Mouse (Mus musculus): ENCODE results near the gene Whrn. TPM values are rescaled to one million over a fixed set of nuclear protein-coding genes. Genes with fewer than 3 reads are reported as not detected.

Whrn gene
- total and polyA plus RNA-seq, 2 experiments from 2014 or later, result 1.7 to 5.5 TPM

GRCm38 (mm10) chr4:63456547-63456946, 39.2 kb downstream of the Whrn start:
- no peak for DNase-seq (ENCODE audit: low spot score)
- H3K27ac ChIP-seq (ENCODE audit: low read depth), result no peak overlapping the region
- H3K9ac ChIP-seq (replicated peaks; ENCODE audit: low read depth, low read length), result no peak overlapping the region
- no peaks in the 10 kb centered on the region for H3K4me1 ChIP-seq (ENCODE audit: control insufficient read depth, insufficient read depth)
- TF ChIP-seq EP300 (IDR thresholded peaks at IDR 0.05; ENCODE audit: low read depth) (no peak), CTCF (IDR thresholded peaks at IDR 0.05; ENCODE audit: low read depth) (no peak)
- H3K27me3 ChIP-seq (ENCODE audit: control insufficient read depth, insufficient read depth, low read length), result no peaks in the 10 kb centered on the region
- WGBS, result 80% methylated on average over 5 of the region's 5 CpGs
- no peak for ATAC-seq (ENCODE audit: insufficient read depth, low read depth)
- no peak overlapping the region for H3K4me3 ChIP-seq (ENCODE audit: low read depth, low read length)
- H3K9me3 ChIP-seq (replicated peaks; ENCODE audit: control insufficient read depth, low read length), result no peaks in the 10 kb centered on the region
- H3K4me2 ChIP-seq (ENCODE audit: low read depth, low read length), result no peak overlapping the region
- no peaks in the 10 kb centered on the region for H3K36me3 ChIP-seq (replicated peaks; ENCODE audit: control insufficient read depth, insufficient read depth, low read length)

- Histone ChIP-seq H3K36me3 (replicated peaks; ENCODE audit: control insufficient read depth, insufficient read depth, low read length) (no peaks in the 10 kb centered on the region), H3K9me3 (replicated peaks; ENCODE audit: control insufficient read depth, low read length) (no peaks in the 10 kb centered on the region; the same call in 1 of the 2 replicates), H3K27ac (ENCODE audit: low read depth) (no peak overlapping the region), H3K4me1 (ENCODE audit: control insufficient read depth, insufficient read depth) (no peaks in the 10 kb centered on the region), H3K9ac (replicated peaks; ENCODE audit: low read depth, low read length) (no peak overlapping the region), H3K27me3 (ENCODE audit: control insufficient read depth, insufficient read depth, low read length) (no peaks in the 10 kb centered on the region), H3K4me2 (ENCODE audit: low read depth, low read length) (no peak overlapping the region), H3K4me3 (ENCODE audit: low read depth, low read length) (no peak overlapping the region)
- DNase-seq (ENCODE audit: low spot score) (no peak), ATAC-seq (ENCODE audit: insufficient read depth, low read depth) (0 out of 2 replicates have a peak, but pooled peaks have one; percentile 27)
- no peak for TF ChIP-seq EP300 (IDR thresholded peaks at IDR 0.05; ENCODE audit: low read depth)
- TF ChIP-seq CTCF (IDR thresholded peaks at IDR 0.05; ENCODE audit: low read depth), result no peak
- WGBS, result 77% methylated on average over 6 of the region's 6 CpGs
Measured at GRCm38 (mm10) chr4:63453939-63454513, 41.8 kb downstream of the Whrn start.

GRCm38 (mm10) chr4:63452555-63452954, 43.2 kb downstream of the Whrn start:
- DNase-seq (ENCODE audit: low spot score) (no peak), ATAC-seq (ENCODE audit: insufficient read depth, low read depth) (no peak)
- WGBS, result 71% methylated on average over 3 of the region's 3 CpGs
- Histone ChIP-seq H3K9ac (replicated peaks; ENCODE audit: low read depth, low read length) (no peak overlapping the region), H3K27me3 (ENCODE audit: control insufficient read depth, insufficient read depth, low read length) (no peaks in the 10 kb centered on the region), H3K9me3 (replicated peaks; ENCODE audit: control insufficient read depth, low read length) (no peaks in the 10 kb centered on the region; the same call in 1 of the 2 replicates), H3K4me1 (ENCODE audit: control insufficient read depth, insufficient read depth) (no peaks in the 10 kb centered on the region), H3K36me3 (replicated peaks; ENCODE audit: control insufficient read depth, insufficient read depth, low read length) (no peaks in the 10 kb centered on the region), H3K27ac (ENCODE audit: low read depth) (no peak overlapping the region), H3K4me2 (ENCODE audit: low read depth, low read length) (no peak overlapping the region), H3K4me3 (ENCODE audit: low read depth, low read length) (no peak overlapping the region)
- TF ChIP-seq EP300 (IDR thresholded peaks at IDR 0.05; ENCODE audit: low read depth), result no peak
- TF ChIP-seq CTCF (IDR thresholded peaks at IDR 0.05; ENCODE audit: low read depth), result no peak

- Histone ChIP-seq H3K36me3 (replicated peaks; ENCODE audit: control insufficient read depth, insufficient read depth, low read length) (no peaks in the 10 kb centered on the region), H3K4me3 (ENCODE audit: low read depth, low read length) (no peak overlapping the region), H3K9ac (replicated peaks; ENCODE audit: low read depth, low read length) (no peak overlapping the region), H3K27me3 (ENCODE audit: control insufficient read depth, insufficient read depth, low read length) (no peaks in the 10 kb centered on the region), H3K9me3 (replicated peaks; ENCODE audit: control insufficient read depth, low read length) (no peaks in the 10 kb centered on the region; the same call in 1 of the 2 replicates), H3K4me2 (ENCODE audit: low read depth, low read length) (no peak overlapping the region), H3K27ac (ENCODE audit: low read depth) (no peak overlapping the region), H3K4me1 (ENCODE audit: control insufficient read depth, insufficient read depth) (no peaks in the 10 kb centered on the region)
- DNase-seq (ENCODE audit: low spot score) (no peak), ATAC-seq (ENCODE audit: insufficient read depth, low read depth) (no peak)
- TF ChIP-seq CTCF (IDR thresholded peaks at IDR 0.05; ENCODE audit: low read depth) (no peak), EP300 (IDR thresholded peaks at IDR 0.05; ENCODE audit: low read depth) (no peak)
- 65% methylated on average over 5 of the region's 5 CpGs for WGBS
Measured at GRCm38 (mm10) chr4:63450551-63450950, 45.2 kb downstream of the Whrn start.

- 87% methylated on average over 10 of the region's 10 CpGs for WGBS
- no peak overlapping the region for H3K27ac ChIP-seq (ENCODE audit: low read depth)
- no peaks in the 10 kb centered on the region for H3K27me3 ChIP-seq (ENCODE audit: control insufficient read depth, insufficient read depth, low read length)
Measured at GRCm38 (mm10) chr4:63444362-63445066, 51.3 kb downstream of the Whrn start.

More at GRCm38 (mm10) chr4:63444362-63445066, 51.3 kb downstream of the Whrn start:
- no peak overlapping the region for H3K9ac ChIP-seq (replicated peaks; ENCODE audit: low read depth, low read length)
- no peak overlapping the region for H3K4me2 ChIP-seq (ENCODE audit: low read depth, low read length)
- no peak for TF ChIP-seq CTCF (IDR thresholded peaks at IDR 0.05; ENCODE audit: low read depth)
- TF ChIP-seq EP300 (IDR thresholded peaks at IDR 0.05; ENCODE audit: low read depth), result no peak
- H3K9me3 ChIP-seq (replicated peaks; ENCODE audit: control insufficient read depth, low read length), result no peaks in the 10 kb centered on the region; the same call in 1 of the 2 replicates
- no peak for DNase-seq (ENCODE audit: low spot score)
- no peaks in the 10 kb centered on the region for H3K36me3 ChIP-seq (replicated peaks; ENCODE audit: control insufficient read depth, insufficient read depth, low read length)
- H3K4me1 ChIP-seq (ENCODE audit: control insufficient read depth, insufficient read depth), result no peaks in the 10 kb centered on the region
- no peak for ATAC-seq (ENCODE audit: insufficient read depth, low read depth)
- no peak overlapping the region for H3K4me3 ChIP-seq (ENCODE audit: low read depth, low read length)
